Mouse (Mus musculus) erythroblast, embryonic 14.5 days (primary cell): ENCODE measurements around the gene Gm49342. TPM values are rescaled to one million over a fixed set of nuclear protein-coding genes. Genes with fewer than 3 reads are reported as not detected.
"Not testable (repeated sequence)": the region's sequence is repeated elsewhere in the genome, so short reads cannot be mapped to it uniquely, and the experiment has no call there.

Experiments used
- H3K27me3 ChIP-seq: 2 replicates; pipeline ENCODE4 v1.6.1; 2012; ENCODE audit warnings: inconsistent platforms; ENCODE audit not compliant: control insufficient read depth
- H3K36me3 ChIP-seq: 2 replicates; pipeline ENCODE4 v1.6.1; 2012; ENCODE audit warnings: mild to moderate bottlenecking, inconsistent platforms; ENCODE audit not compliant: control insufficient read depth
- H3K4me1 ChIP-seq: 2 replicates; pipeline ENCODE4 v1.6.1; 2012; ENCODE audit warnings: inconsistent platforms; ENCODE audit not compliant: control insufficient read depth
- H3K4me3 ChIP-seq: replicated peaks from 2 replicates; pipeline ENCODE3; 2012; ENCODE audit warnings: moderate library complexity, mild to moderate bottlenecking, inconsistent platforms
- H3K9me3 ChIP-seq: 2 replicates; pipeline ENCODE4 v1.6.1; 2012; ENCODE audit warnings: low read length, inconsistent platforms, mixed read lengths; ENCODE audit not compliant: control insufficient read depth
- GATA1 ChIP-seq: IDR thresholded peaks from 2 replicates; pipeline ENCODE4 v1.6.1; 2012; ENCODE audit warnings: low read length, inconsistent platforms, mixed read lengths
- TAL1 ChIP-seq: IDR thresholded peaks from 3 replicates; pipeline ENCODE4 v1.6.1; 2012; ENCODE audit warnings: low read length, inconsistent platforms, mixed read lengths
- polyA plus RNA-seq: library from polyadenylated mRNA; stranded (reverse); fragments of >175 nt; gene quantifications from 2 replicates; pipeline ENCODE4 v1.2.3, GENCODE M21; 2012

The Gm49342 gene
- polyA plus RNA-seq, 1 experiment, result not detected

DNA sequence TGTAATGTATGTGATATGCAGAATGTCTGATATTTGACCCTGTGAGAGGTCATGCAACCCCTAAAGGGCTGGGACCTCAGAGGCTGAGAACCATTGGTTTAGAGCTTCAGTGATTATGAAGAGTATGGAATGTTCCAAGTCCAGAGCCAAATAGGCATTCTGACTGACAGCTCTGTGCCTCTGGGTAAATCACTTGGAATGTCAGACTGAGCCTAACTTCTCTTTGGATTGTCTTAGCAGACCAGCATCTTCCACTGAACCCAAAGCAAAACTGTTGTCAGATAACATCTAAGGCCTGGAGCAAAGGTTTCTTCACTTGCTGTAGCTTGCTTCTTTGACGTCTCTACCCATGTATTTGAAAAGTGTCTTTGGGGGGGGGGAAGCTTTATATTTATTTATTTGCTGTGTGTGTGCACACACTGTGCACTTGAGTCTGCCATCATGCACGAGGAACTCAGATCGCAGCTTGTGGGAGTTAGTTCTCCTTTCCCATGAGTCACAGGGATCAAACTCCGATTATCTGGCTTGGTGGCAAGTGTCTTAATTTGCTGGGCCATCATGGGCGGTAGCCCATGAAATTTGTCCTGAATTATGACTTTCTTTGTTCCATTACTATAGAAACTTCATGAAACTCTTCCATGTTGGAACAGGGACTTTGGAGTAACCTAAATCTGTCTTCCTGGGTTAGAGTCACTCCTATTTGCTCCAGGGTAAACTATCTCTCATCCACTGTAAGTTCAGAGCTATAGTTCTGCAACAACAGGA is 24.1 kb downstream of the Gm49342 start:
- no peaks in the 10 kb centered on the region for H3K4me1 ChIP-seq
- no peaks in the 10 kb centered on the region for H3K9me3 ChIP-seq
- no peak overlapping the region for H3K4me3 ChIP-seq
- no peaks in the 10 kb centered on the region for H3K27me3 ChIP-seq
- no peak for TF ChIP-seq GATA1
- TF ChIP-seq TAL1, result no peak
- H3K36me3 ChIP-seq, result peaks cover 5% of the 10 kb centered on the region

GRCm38 (mm10) chr14:50969041-50969440 is 24.7 kb downstream of the Gm49342 start:
- peaks cover under 1% of the 10 kb centered on the region for H3K36me3 ChIP-seq
- H3K27me3 ChIP-seq, result no peaks in the 10 kb centered on the region
- H3K4me1 ChIP-seq, result no peaks in the 10 kb centered on the region
- no peak overlapping the region for H3K4me3 ChIP-seq
- no peaks in the 10 kb centered on the region for H3K9me3 ChIP-seq
- TF ChIP-seq TAL1 (no peak), GATA1 (no peak)

GRCm38 (mm10) chr14:50969558-50970544 is 25.5 kb downstream of the Gm49342 start:
- no peaks in the 10 kb centered on the region for H3K27me3 ChIP-seq
- no peak; the same call in 2 of the 3 replicates for TF ChIP-seq TAL1
- TF ChIP-seq GATA1, result no peak

DNA sequence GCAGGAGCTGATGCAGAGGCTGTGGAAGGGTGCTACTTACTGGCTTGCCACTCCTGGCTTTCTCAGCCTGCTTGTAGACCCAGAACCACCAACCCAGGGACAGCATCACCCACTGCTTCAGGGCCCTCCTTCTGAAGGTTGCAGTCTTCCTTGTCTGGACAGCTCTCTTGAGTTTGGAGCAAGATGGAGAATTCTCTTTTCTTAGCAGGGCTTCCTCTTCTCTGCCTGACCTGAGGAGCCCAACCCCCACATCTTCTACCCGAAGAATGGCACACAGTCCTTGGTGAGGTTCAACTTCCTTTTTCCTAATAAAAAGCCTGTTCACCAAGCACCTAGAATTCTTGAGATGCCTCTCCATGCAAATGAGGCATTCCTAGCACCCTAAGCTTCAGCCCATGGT is 26.5 kb downstream of the Gm49342 start:
- Histone ChIP-seq H3K4me3 (no peak overlapping the region), H3K36me3 (no peaks in the 10 kb centered on the region), H3K27me3 (no peaks in the 10 kb centered on the region), H3K9me3 (no peaks in the 10 kb centered on the region), H3K4me1 (no peaks in the 10 kb centered on the region)
- TF ChIP-seq GATA1 (no peak), TAL1 (no peak)

More at GRCm38 (mm10) chr14:50969558-50970544, 25.5 kb downstream of the Gm49342 start:
- Histone ChIP-seq H3K9me3 (no peaks in the 10 kb centered on the region), H3K4me1 (no peaks in the 10 kb centered on the region), H3K4me3 (no peak overlapping the region), H3K36me3 (no peaks in the 10 kb centered on the region)

GRCm38 (mm10) chr14:50973054-50973453 is 28.7 kb downstream of the Gm49342 start:
- H3K4me1 ChIP-seq, H3K4me3 ChIP-seq, H3K27me3 ChIP-seq, H3K9me3 ChIP-seq, H3K36me3 ChIP-seq: not testable (repeated sequence)

GRCm38 (mm10) chr14:50973700-50974099 is 29.4 kb downstream of the Gm49342 start:
- Histone ChIP-seq H3K9me3 (no peaks in the 10 kb centered on the region), H3K36me3 (no peaks in the 10 kb centered on the region), H3K27me3 (no peaks in the 10 kb centered on the region), H3K4me3 (no peak overlapping the region), H3K4me1 (no peaks in the 10 kb centered on the region)
- TF ChIP-seq GATA1 (no peak), TAL1 (no peak)

DNA sequence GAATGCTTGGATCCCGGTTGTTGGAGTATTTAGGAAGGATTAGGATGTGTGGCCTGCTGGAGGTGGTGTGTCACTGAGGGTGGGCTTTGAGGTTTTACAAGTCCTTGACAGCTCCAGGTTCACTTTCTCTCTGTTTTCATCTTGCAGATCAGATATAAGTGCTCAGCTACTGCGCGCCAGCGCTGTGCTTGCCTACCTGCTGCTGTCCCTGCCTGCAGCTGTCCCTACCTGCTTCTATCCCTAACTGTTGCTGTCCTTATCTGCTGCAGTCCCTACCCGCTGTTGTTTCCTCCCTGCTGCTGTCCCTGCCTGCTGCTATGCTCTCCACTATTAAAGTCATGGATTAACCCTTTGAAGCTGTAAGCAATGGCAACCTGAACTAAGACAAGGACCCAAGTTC is 30.7 kb downstream of the Gm49342 start:
- Histone ChIP-seq H3K27me3 (no peaks in the 10 kb centered on the region), H3K9me3 (peaks cover 3% of the 10 kb centered on the region), H3K4me3 (no peak overlapping the region), H3K36me3 (no peaks in the 10 kb centered on the region), H3K4me1 (no peaks in the 10 kb centered on the region)
- TF ChIP-seq GATA1, result no peak
- no peak for TF ChIP-seq TAL1

- Histone ChIP-seq H3K4me3 (no peak overlapping the region), H3K9me3 (peaks cover 3% of the 10 kb centered on the region), H3K27me3 (no peaks in the 10 kb centered on the region), H3K4me1 (no peaks in the 10 kb centered on the region), H3K36me3 (no peaks in the 10 kb centered on the region)
- TF ChIP-seq TAL1, result no peak
- no peak for TF ChIP-seq GATA1
These were observed 32.4 kb downstream of the Gm49342 start for GRCm38 (mm10) chr14:50976674-50977073.

DNA sequence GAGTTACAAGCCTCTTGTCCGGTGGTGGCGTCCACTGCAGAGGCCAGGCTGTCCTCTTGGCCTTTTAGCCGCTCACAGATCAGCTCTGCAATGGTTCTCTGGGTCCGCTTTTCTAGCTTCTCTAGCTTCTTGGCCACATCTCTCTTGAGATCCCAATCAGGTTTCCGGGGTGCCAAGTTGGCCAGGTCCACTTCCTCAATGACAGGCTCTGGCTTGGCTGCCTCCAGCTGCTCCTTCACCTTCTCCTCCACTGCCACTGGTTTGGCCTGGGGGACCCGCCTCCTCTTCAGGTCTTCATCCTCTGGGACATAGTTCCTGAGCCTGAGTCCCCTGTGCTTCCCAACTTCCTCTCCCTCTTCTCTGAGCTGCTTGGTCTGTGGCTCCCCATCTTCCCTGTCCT is 34.1 kb downstream of the Gm49342 start:
- not testable (repeated sequence) for H3K4me3 ChIP-seq, H3K27me3 ChIP-seq, H3K9me3 ChIP-seq, H3K4me1 ChIP-seq, H3K36me3 ChIP-seq
